Comparison of ENCODE assay signal across 8 mouse cellular contexts in the genomic region with DNA sequence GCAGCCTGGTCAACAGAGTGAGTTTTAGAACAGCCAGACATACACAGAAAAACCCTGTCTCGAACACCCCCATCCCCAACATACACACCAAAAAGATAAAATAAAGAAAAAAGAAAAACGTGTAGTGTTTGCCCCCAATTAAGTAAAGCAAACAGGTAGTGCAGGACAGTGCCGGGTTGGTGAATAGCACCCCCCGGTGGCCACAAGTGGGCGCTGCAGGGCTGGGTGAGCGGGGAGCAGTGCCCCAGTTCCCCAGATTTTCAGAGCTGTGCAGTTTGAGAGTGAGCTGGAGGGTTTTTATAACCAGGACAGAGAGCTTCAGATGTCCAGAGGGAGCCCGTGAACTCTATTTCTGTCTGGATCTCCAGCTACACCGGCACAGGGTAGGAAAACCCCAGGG. TPM values are rescaled to one million over a fixed set of nuclear protein-coding genes. Genes with fewer than 3 reads are reported as not detected.
DNase-seq lines count a peak whose midpoint lies in the region; ATAC-seq and TF ChIP-seq lines count a peak whose summit lies in the region.

No protein-coding gene starts in this region.

- H3K27me3 ChIP-seq in testis, adult 2 months (ENCODE audit: control insufficient read depth, insufficient read depth, low read length): no peaks in the 10 kb centered on the region
- H3K27me3 ChIP-seq in forebrain, embryonic 15.5 days: peaks cover 41% of the 10 kb centered on the region

- no peak overlapping the region for H3K4me3 ChIP-seq in testis, adult 2 months (ENCODE audit: control insufficient read depth, low read depth, low read length)
- H3K4me3 ChIP-seq in forebrain, embryonic 15.5 days: no peak overlapping the region

- no peak overlapping the region for H3K27ac ChIP-seq in testis, adult 2 months (ENCODE audit: control insufficient read depth, insufficient read depth, low read depth, low read length)
- no peak overlapping the region for H3K27ac ChIP-seq in forebrain, embryonic 15.5 days (replicated peaks)

- intact Hi-C loops in heart, postnatal 10 days (cut with DNase I): no loop called here

- peak; percentile 78 for ATAC-seq in megakaryocyte progenitor cell, adult 5-6 weeks (replicated peaks; ENCODE audit: poor library complexity)
- no peak for ATAC-seq in inflammation-experienced regulatory T-cells, adult 6 months
- no peak for ATAC-seq in forebrain, embryonic 15.5 days (replicated peaks)

- WGBS in forebrain, embryonic 15.5 days: 35% methylated on average over 8 of the region's 8 CpGs

- no peak for TF ChIP-seq POLR2A in testis, adult 2 months (IDR thresholded peaks at IDR 0.05; ENCODE audit: control insufficient read depth, low read depth, low read length)

- peaks cover 18% of the 10 kb centered on the region for H3K4me1 ChIP-seq in testis, adult 2 months (ENCODE audit: control insufficient read depth, insufficient read depth, low read length)
- peaks cover 8% of the 10 kb centered on the region for H3K4me1 ChIP-seq in forebrain, embryonic 15.5 days

- H3K36me3 ChIP-seq in testis, adult 2 months (ENCODE audit: control insufficient read depth, insufficient read depth, low read length): no peaks in the 10 kb centered on the region
- H3K36me3 ChIP-seq in forebrain, embryonic 15.5 days: no peaks in the 10 kb centered on the region

- peak; percentile 16 to 41 for DNase-seq in heart, postnatal 10 days
- no peak for DNase-seq in heart, adult 9 months (ENCODE audit: low spot score in 2 of 2)
- DNase-seq in testis, postnatal 14 days (ENCODE audit: low spot score): no peak
- peak; percentile 82 for DNase-seq in cerebellum, adult 9-11 months

- no peak overlapping the region for H3K9ac ChIP-seq in forebrain, embryonic 15.5 days (replicated peaks)

- peak; percentile 82 for TF ChIP-seq CTCF in testis, adult 2 months (IDR thresholded peaks at IDR 0.05; ENCODE audit: control insufficient read depth, insufficient read depth, insufficient replicate concordance, low read depth, low read length)

- H3K9me3 ChIP-seq in forebrain, embryonic 15.5 days: no peaks in the 10 kb centered on the region

- H3K4me2 ChIP-seq in forebrain, embryonic 15.5 days (replicated peaks): no peak overlapping the region

RNA-seq across cellular contexts. Expression of a gene that starts 28.8 kb away (rescaled TPM):
- total RNA-seq in heart, postnatal 10 days (2021): 10 to 100 TPM; 37.0 to 46.2 TPM
- polyA plus RNA-seq in testis, adult 2 months (2012; rRNA removed): 1.2 and 2.6 TPM in 2 replicates
- total RNA-seq in megakaryocyte progenitor cell, adult 5-6 weeks (2015): not detected in 2 replicates
- total RNA-seq in megakaryocyte progenitor cell, adult 5-6 weeks (2017): not detected in 2 replicates
- not detected for polyA plus RNA-seq in inflammation-experienced regulatory T-cells, adult 6 months (2017; shearing (Covaris generic))
- polyA plus RNA-seq in forebrain, embryonic 15.5 days (2015; fragmentation: Nextera tagmentation; extraction: Ambion mirVana): 1.3 and 1.5 TPM in 2 replicates

RNA-seq across cellular contexts. Expression of a gene that starts 51.4 kb away (rescaled TPM):
- total RNA-seq in heart, postnatal 10 days (2021): under 1 TPM; 0.35 to 0.36 TPM
- polyA plus RNA-seq in testis, adult 2 months (2012; rRNA removed): 0.70 and 3.2 TPM in 2 replicates
- total RNA-seq in megakaryocyte progenitor cell, adult 5-6 weeks (2015): 0.25 and 0.66 TPM in 2 replicates
- total RNA-seq in megakaryocyte progenitor cell, adult 5-6 weeks (2017): 0.04 TPM in 1 of 2 replicates, not detected in the other
- polyA plus RNA-seq in inflammation-experienced regulatory T-cells, adult 6 months (2017; shearing (Covaris generic)): not detected
- 2.6 and 3.3 TPM in 2 replicates for polyA plus RNA-seq in forebrain, embryonic 15.5 days (2015; fragmentation: Nextera tagmentation; extraction: Ambion mirVana)

Comparison
In these comparisons a context has a peak if more than half of its experiments do, and no peak if none do; other contexts are left out.
1. DNase-seq: peak in heart, postnatal 10 days (2 of 2) and cerebellum, adult 9-11 months (single experiment); none in heart, adult 9 months (0 of 2) and testis, postnatal 14 days (single experiment).